Comparison of ENCODE assay signal across 14 mouse cellular contexts in genomic region chr14:24757302-24757701, GRCm38 (mm10).
DNase-seq lines count a peak whose midpoint lies in the region; ATAC-seq and TF ChIP-seq lines count a peak whose summit lies in the region.
"Had no signal": no experiment of that assay in that cellular context is flagged by ENCODE, and none has a peak within 500 bp of the region (broad histone marks: within the 10 kb centered on the region; RNA-seq: fewer than 3 reads in every experiment).

No protein-coding gene starts in this region.

- WGBS in hindbrain, embryonic 16.5 days = 100% methylated on average over 1 of the region's 1 CpGs
- WGBS in hindbrain, embryonic 14.5 days = 63% methylated on average over 1 of the region's 1 CpGs
- 43% methylated on average over 1 of the region's 1 CpGs for WGBS in lung, postnatal 0 days
- 19% methylated on average over 1 of the region's 1 CpGs for WGBS in lung, adult 2 months

- H3K27ac ChIP-seq in hindbrain, embryonic 16.5 days (ENCODE audit: low read depth, low read length) = no peak overlapping the region
- no peak overlapping the region for H3K27ac ChIP-seq in hindbrain, embryonic 14.5 days
- H3K27ac ChIP-seq in lung, postnatal 0 days (ENCODE audit: low read length) = no peak overlapping the region
- H3K27ac ChIP-seq: limb, embryonic 12.5 days had no signal

- TF ChIP-seq EP300 in lung, postnatal 0 days (IDR thresholded peaks at IDR 0.05) = no peak

- no peaks in the 10 kb centered on the region for H3K36me3 ChIP-seq in hindbrain, embryonic 16.5 days (ENCODE audit: control insufficient read depth, insufficient read depth, low read length)
- H3K36me3 ChIP-seq in hindbrain, embryonic 14.5 days (replicated peaks; ENCODE audit: control insufficient read depth, insufficient read depth) = no peaks in the 10 kb centered on the region
- no peaks in the 10 kb centered on the region for H3K36me3 ChIP-seq in lung, postnatal 0 days (ENCODE audit: insufficient read depth, low read length)
- H3K36me3 ChIP-seq: limb, embryonic 12.5 days had no signal

- no peak for TF ChIP-seq CTCF in lung, postnatal 0 days (IDR thresholded peaks at IDR 0.05)
- no peak for TF ChIP-seq CTCF in lung, adult 2 months (IDR thresholded peaks at IDR 0.05; ENCODE audit: insufficient read depth, low read length)

- no peaks in the 10 kb centered on the region for H3K27me3 ChIP-seq in hindbrain, embryonic 16.5 days (replicated peaks; ENCODE audit: control insufficient read depth, insufficient read depth, low read length)
- H3K27me3 ChIP-seq in hindbrain, embryonic 14.5 days (ENCODE audit: control insufficient read depth, insufficient read depth, low read length) = no peaks in the 10 kb centered on the region
- no peaks in the 10 kb centered on the region for H3K27me3 ChIP-seq in lung, postnatal 0 days (replicated peaks; ENCODE audit: insufficient read depth, low read length)

- H3K4me2 ChIP-seq in hindbrain, embryonic 16.5 days (ENCODE audit: low read length) = no peak overlapping the region
- H3K4me2 ChIP-seq in hindbrain, embryonic 14.5 days (replicated peaks) = no peak overlapping the region
- no peak overlapping the region for H3K4me2 ChIP-seq in lung, postnatal 0 days (replicated peaks; ENCODE audit: low read depth, low read length)
- H3K4me2 ChIP-seq: limb, embryonic 12.5 days had no signal

- H3K9me3 ChIP-seq in hindbrain, embryonic 16.5 days (ENCODE audit: control insufficient read depth, low read length) = no peaks in the 10 kb centered on the region
- H3K9me3 ChIP-seq in hindbrain, embryonic 14.5 days (ENCODE audit: control insufficient read depth, low read length) = no peaks in the 10 kb centered on the region
- H3K9me3 ChIP-seq in lung, postnatal 0 days (ENCODE audit: low read length) = no peaks in the 10 kb centered on the region
- H3K9me3 ChIP-seq: limb, embryonic 12.5 days had no signal

- TF ChIP-seq POLR2A in lung, adult 2 months (IDR thresholded peaks at IDR 0.05; ENCODE audit: borderline replicate concordance, extremely low read depth, low read depth, low read length) = no peak

- H3K4me1 ChIP-seq in hindbrain, embryonic 16.5 days (ENCODE audit: control insufficient read depth, insufficient read depth, low read depth, low read length) = peaks cover 12% of the 10 kb centered on the region
- peaks cover 6% of the 10 kb centered on the region; the same call in 1 of the 2 replicates for H3K4me1 ChIP-seq in hindbrain, embryonic 14.5 days (replicated peaks; ENCODE audit: control insufficient read depth, insufficient read depth, low read length)
- 0 out of 2 replicates have a peak, but pooled peaks cover 4% of the 10 kb centered on the region for H3K4me1 ChIP-seq in lung, postnatal 0 days (ENCODE audit: insufficient read depth, low read depth, low read length)
- no peaks in the 10 kb centered on the region; the same call in 1 of the 2 replicates for H3K4me1 ChIP-seq in lung, adult 2 months (ENCODE audit: control insufficient read depth, insufficient read depth, low read length)

- ATAC-seq in cerebellum, adult (ENCODE audit: insufficient number of reproducible peaks, low FRiP score, low TSS enrichment) = no peak
- peak; percentile 34; the same call in 1 of the 2 replicates for ATAC-seq in hindbrain, embryonic 16.5 days
- no peak for ATAC-seq in hindbrain, embryonic 14.5 days (ENCODE audit: low FRiP score)
- ATAC-seq in lung, postnatal 0 days = 0 out of 2 replicates have a peak, but pooled peaks have one; percentile 8
- ATAC-seq: intestine, embryonic 16.5 days had no signal

- H3K9ac ChIP-seq in hindbrain, embryonic 16.5 days (ENCODE audit: low read depth, low read length) = no peak overlapping the region
- H3K9ac ChIP-seq in hindbrain, embryonic 14.5 days = no peak overlapping the region
- no peak overlapping the region for H3K9ac ChIP-seq in lung, postnatal 0 days (replicated peaks; ENCODE audit: low read depth)
- H3K9ac ChIP-seq: limb, embryonic 12.5 days had no signal

- no peak overlapping the region for H3K4me3 ChIP-seq in hindbrain, embryonic 16.5 days (ENCODE audit: low read length)
- H3K4me3 ChIP-seq in hindbrain, embryonic 14.5 days (replicated peaks; ENCODE audit: low read length) = no peak overlapping the region
- no peak overlapping the region for H3K4me3 ChIP-seq in lung, postnatal 0 days (ENCODE audit: low read depth, low read length)
- H3K4me3 ChIP-seq in lung, adult 2 months (replicated peaks; ENCODE audit: extremely low read depth, low read depth, low read length) = no peak overlapping the region
- H3K4me3 ChIP-seq: limb, embryonic 12.5 days had no signal

- DNase-seq in cerebellum, postnatal 4 days (ENCODE audit: low spot score in 2 of 2) = peak; percentile 43 to 60
- DNase-seq in hindbrain, embryonic 14.5 days (ENCODE audit: low spot score) = no peak
- DNase-seq in lung, postnatal 0 days (ENCODE audit: low spot score) = no peak
- no peak for DNase-seq in lung, adult 2 months
- peak; percentile 62 for DNase-seq in heart, postnatal 4 days
- no peak for DNase-seq in frontal cortex, postnatal 14 days (ENCODE audit: low spot score in 2 of 2)
- DNase-seq: cerebellum, adult 11 months; gastrocnemius, postnatal 36 days; layer of hippocampus, adult 9-11 months; right cerebral cortex, postnatal 25 days had no signal

Comparison
In these comparisons a context has a peak if more than half of its experiments do, and no peak if none do; other contexts are left out.
1. ATAC-seq: peak in hindbrain, embryonic 16.5 days (single experiment) and lung, postnatal 0 days (single experiment); none in cerebellum, adult (single experiment) and hindbrain, embryonic 14.5 days (single experiment).
2. DNase-seq: peak in cerebellum, postnatal 4 days (2 of 2) and heart, postnatal 4 days (single experiment); none in hindbrain, embryonic 14.5 days (single experiment), lung, postnatal 0 days (single experiment), lung, adult 2 months (single experiment) and frontal cortex, postnatal 14 days (0 of 2).